Mouse (Mus musculus): ENCODE data around the gene Eif3m.

- TF ChIP-seq POLR2A (IDR thresholded peaks at IDR 0.05; ENCODE audit: control insufficient read depth, low read depth, low read length) = no peak
- TF ChIP-seq CTCF (IDR thresholded peaks at IDR 0.05; ENCODE audit: control insufficient read depth, insufficient read depth, insufficient replicate concordance, low read depth, low read length) = no peak
Observed at GRCm38 (mm10) chr2:105007236-105007635, 9.6 kb downstream of the Eif3m start.
